ENCODE assay signal across 1 mouse cellular context in the genomic region with DNA sequence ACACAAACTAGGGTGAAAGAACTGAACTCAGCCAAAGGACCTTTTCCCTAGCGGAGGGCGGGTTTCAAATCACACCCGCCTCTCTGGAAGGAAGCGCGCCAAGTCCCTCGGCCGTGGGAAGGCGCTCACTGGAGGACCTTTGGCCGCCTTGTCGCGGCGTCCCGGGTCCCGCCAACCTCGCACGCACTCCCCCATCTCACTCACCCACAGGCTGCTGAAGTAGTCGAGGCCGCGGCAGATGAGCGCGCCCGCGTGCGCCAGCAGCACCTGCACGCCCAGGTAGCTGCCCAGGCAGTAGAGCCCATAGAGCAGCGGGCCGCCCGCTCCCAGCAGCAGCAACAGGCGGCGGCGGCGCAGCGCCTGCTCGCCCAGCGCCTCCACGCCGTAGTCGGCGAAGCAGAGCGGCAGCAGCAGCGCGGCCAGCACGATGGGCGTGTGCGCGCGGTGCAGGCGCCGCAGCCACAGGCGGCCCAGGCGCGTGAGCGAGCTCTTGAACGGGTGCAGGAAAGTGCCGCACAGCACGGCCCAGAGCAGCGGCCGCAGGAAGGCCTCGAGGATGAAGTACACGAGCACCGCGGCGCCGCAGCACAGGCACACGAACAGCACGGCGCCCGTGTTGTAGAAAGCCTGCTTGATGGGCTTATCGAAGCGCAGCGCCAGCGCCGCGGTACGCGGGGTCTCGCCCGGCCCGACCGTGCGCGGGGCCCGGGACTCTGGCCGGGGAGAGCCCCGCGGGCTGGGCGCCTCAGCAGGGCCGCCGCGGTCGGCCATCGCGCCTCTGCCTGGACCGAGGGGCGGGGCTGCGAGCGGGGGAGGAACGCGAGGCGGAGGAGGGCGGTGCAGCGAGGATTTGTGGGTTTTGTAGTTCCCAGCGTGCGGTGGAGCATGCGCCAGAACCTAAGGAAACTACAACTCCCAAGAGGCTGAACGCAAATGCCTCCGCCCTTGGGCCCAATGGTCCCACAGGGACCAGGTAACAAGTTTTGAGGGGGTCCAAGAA.
A peak's percentile ranks its signal among the peaks of the same experiment; 100 is the strongest.
TF ChIP-seq lines count a peak whose summit lies in the region.

A gene (minus strand): TSS at position 797 of the 1,000 bp plus-strand sequence.

TF ChIP-seq in CH12.LX, 34 proteins besides CTCF, POLR2A, EP300 and RAD21 (continued from another document):
- TF ChIP-seq MYC (IDR thresholded peaks at IDR 0.05; ENCODE audit: low read depth, low read length) (peak; percentile 87), KAT2A (IDR thresholded peaks at IDR 0.05; ENCODE audit: insufficient replicate concordance, low read length) (peak; percentile 98), MAZ (IDR thresholded peaks at IDR 0.05; ENCODE audit: low read depth, low read length) (peak; percentile 93), USF1 (IDR thresholded peaks at IDR 0.05; ENCODE audit: low read depth, low read length) (no peak), GABPA (IDR thresholded peaks at IDR 0.05; ENCODE audit: insufficient replicate concordance, low read depth, low read length) (peak; percentile 81; the same call in 1 of the 2 replicates), USF2 (conservative IDR thresholded peaks at IDR 0.05; ENCODE audit: low read depth, low read length) (no peak), IRF4 (IDR thresholded peaks at IDR 0.05; ENCODE audit: low read depth, low read length) (peak; percentile 58; the same call in 1 of the 2 replicates), HCFC1 (IDR thresholded peaks at IDR 0.05; ENCODE audit: low read depth, low read length) (peak; percentile 99), JUN (IDR thresholded peaks at IDR 0.05; ENCODE audit: insufficient read depth, low read depth, low read length) (no peak), POLR2AphosphoS2 (IDR thresholded peaks at IDR 0.05; ENCODE audit: low read depth, low read length) (no peak), CHD2 (IDR thresholded peaks at IDR 0.05; ENCODE audit: low read length) (peak; percentile 68), UBTF (IDR thresholded peaks at IDR 0.05; ENCODE audit: low read depth, low read length) (no peak; the same call in none of the 2 replicates), RCOR1 (conservative IDR thresholded peaks at IDR 0.05; ENCODE audit: low read depth, low read length) (0 out of 2 replicates have a peak, but pooled peaks have one; percentile 25), BHLHE40 (IDR thresholded peaks at IDR 0.05; ENCODE audit: low read depth, low read length) (peak; percentile 32; the same call in 1 of the 2 replicates), JUND (conservative IDR thresholded peaks at IDR 0.05; ENCODE audit: low read depth, low read length) (no peak), PAX5 (IDR thresholded peaks at IDR 0.05; ENCODE audit: low read length) (no peak), MEF2A (IDR thresholded peaks at IDR 0.05; ENCODE audit: borderline replicate concordance, low read depth, low read length) (peak; percentile 70), ETS1 (conservative IDR thresholded peaks at IDR 0.05; ENCODE audit: low read depth, low read length) (no peak), ZNF384 (IDR thresholded peaks at IDR 0.05; ENCODE audit: low read depth, low read length) (no peak), TBP (conservative IDR thresholded peaks at IDR 0.05; ENCODE audit: low read depth, low read length) (0 out of 2 replicates have a peak, but pooled peaks have one; percentile 26), MAX (IDR thresholded peaks at IDR 0.05; ENCODE audit: low read length) (peak; percentile 64), ELF1 (IDR thresholded peaks at IDR 0.05; ENCODE audit: low read depth, low read length) (peak; percentile 70), SMC3 (IDR thresholded peaks at IDR 0.05; ENCODE audit: low read depth, low read length) (no peak)
